Mouse (Mus musculus): Measurements from ENCODE around the gene Gpbar1. TPM values are rescaled to one million over a fixed set of nuclear protein-coding genes. Genes with fewer than 3 reads are reported as not detected.

The Gpbar1 gene
- total RNA-seq, 2 experiments from 2014 or later, result not detected

DNA sequence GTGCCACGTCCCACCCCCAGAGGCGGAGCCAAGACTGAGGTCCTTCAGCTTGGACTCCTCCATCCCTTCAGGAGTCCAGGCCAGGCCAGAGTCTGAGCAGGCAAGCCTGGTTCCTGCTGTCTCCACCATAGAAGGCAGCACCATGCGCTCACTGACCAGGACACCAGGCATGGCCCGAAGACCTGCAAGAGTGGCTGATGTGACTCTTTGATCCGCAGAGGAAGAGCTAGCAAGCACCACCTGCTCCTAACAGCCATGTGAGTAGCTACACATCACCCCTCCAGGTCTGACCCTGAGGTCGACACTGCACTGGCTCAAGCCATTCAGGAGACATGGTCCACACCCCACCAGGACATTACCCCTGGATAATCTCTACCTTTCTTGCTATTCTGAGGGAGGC lies 1.3 kb upstream of the Gpbar1 start:
- no peak for ATAC-seq (replicated peaks; ENCODE audit: low FRiP score, poor library complexity, severe bottlenecking)

DNA sequence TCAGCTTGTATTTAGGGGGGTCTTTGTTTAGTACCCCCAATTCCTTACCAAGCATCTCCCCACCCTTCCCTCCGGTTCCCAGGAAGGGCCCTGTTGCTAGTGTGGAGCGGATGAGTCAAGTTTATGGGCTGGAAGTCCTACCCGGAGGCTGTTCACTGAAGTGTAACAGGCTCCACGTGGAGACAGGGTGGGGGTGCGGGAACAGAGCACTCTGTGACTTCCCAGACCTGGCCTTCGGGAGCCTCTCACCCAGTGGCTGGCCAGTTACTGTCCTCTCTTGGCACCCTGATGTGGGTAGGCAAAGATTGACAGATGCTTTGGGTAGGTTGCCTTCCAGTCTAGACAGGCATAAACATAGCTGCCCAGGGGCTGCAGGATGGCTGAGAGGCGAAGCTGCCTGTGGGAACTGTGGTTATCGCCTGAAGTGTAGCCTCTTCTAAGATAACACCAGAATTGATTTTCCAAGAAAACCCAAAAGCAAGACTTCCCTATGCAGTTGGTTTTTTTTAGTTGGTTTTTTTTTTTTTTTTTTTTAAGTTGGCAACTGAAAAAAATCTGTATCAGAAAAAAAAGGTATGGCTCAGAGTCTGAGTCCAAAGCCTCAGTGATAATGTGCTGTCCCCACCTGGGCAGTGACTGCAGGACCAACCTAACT lies 340 bp upstream of the Gpbar1 start:
- ATAC-seq (replicated peaks; ENCODE audit: low FRiP score, poor library complexity, severe bottlenecking), result no peak

DNA sequence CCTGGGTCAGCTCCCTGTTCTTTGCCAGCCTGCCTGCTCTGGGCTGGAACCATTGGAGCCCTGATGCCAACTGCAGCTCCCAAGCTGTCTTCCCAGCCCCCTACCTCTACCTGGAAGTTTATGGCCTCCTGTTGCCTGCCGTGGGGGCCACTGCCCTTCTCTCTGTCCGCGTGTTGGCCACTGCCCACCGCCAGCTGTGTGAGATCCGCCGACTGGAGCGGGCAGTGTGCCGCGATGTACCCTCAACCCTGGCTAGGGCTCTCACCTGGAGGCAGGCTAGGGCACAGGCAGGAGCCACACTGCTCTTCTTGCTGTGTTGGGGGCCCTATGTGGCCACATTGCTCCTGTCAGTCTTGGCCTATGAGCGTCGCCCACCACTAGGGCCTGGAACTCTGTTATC lies 638 bp downstream of the Gpbar1 start:
- no peak for ATAC-seq (replicated peaks; ENCODE audit: low FRiP score, poor library complexity, severe bottlenecking)

DNA sequence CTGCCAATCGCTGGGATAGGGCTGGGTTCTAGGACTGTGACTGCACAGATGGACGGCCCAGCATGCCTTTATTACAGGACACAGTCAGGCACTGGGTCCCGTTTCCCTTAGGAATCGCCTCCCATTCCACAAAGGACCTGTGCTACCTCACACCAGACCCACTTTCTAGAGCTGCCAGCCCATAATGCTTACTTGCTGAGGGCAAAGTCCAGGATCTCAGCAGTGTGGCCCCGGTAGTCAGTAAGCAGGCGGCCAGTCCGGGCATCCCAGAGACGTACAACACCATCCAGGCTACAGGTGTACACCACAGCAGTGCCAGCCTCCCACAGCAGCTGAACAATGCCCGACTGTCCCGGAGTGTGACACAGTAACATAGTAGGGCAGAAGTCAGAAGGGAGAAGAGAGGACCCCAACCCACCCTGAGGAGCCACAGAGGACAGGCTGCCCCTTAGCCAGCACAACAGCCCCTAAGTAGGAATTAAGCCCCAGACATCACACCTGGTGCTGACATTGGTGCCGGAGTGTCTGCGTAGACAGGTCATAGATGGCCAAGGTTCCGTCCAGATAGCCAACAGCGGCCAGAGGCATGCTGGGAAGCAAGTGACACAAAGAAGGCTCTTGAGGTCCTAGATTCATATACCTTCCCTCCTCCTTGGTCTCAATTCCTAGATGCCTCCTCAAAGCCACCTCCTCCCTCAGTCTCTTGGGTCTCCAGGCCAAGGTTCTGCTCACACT lies 2.4 kb downstream of the Gpbar1 start:
- ATAC-seq (replicated peaks; ENCODE audit: low FRiP score, poor library complexity, severe bottlenecking), result no peak

DNA sequence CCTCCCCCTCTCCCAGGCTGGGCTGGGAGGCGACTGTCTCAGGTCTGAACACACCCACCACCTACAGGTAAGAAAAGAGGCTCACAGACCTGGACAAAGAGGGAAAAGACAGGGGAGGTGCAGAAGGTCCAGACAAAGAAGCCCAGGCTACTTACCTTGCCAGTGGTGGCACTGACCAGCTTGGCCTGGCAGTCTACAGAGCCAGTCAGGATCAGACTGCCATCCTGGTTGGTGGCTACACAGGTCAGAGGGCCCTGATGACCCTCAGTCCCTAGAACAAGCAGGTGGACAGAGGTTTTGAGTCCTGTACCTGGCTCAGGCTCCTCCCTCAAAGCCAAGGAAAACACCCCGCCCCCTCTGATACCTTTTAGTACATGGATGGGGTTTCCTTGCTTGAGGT lies 3.0 kb downstream of the Gpbar1 start:
- no peak for ATAC-seq (replicated peaks; ENCODE audit: low FRiP score, poor library complexity, severe bottlenecking)

DNA sequence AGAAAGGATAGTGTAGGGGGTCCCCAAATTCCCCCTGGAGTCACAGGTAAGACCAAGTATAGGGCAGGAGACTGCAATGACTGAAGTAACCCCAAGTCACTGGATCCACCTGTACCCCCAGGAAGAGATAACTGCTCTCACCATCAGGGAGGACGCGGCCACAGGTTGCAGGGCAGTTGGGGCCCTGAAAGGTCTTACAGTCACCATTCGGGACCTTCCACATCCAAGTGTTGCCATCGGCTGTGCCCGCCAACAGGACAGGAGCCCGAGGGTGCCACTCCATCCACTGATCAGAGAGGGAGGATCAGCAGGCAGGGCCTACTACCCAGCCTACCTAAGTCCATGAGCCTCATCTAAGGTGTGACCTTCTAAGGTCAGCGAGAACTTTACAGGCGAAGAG lies 3.5 kb downstream of the Gpbar1 start:
- no peak for ATAC-seq (replicated peaks; ENCODE audit: low FRiP score, poor library complexity, severe bottlenecking)

DNA sequence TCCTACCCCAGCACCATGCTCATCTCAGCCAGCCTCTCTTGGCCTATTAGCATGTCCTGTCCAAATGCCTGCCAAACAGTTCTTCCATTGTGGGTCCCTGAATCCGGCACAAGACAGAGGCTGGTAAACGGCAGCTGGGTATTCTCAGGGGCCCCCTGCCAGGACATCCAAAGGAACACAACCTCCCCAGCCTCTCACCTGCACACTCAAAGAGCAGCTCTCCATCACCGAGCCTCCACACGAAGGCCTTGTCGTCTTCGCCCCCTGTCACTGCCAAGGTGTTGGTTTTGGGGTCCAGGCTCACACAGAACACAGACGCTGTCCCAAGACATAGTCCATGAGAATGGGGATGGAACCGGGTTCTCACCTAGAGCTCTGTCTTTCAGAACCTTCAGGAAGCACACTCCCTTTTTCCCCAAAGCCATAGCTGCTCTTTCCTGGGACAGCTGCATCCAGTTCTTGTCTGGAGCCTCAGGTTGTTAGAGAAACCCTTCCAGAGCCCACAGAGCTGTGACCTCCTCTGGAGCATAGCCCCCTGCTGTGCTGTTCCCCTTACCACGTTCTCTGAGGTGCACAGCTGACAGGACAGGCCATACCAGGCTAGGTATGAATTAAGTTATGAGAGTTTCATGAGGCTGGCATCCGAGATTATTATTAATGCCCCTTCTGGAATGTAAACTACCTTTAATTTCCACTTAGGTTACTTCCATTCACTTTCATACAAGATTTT lies 4.7 kb downstream of the Gpbar1 start:
- ATAC-seq (replicated peaks; ENCODE audit: low FRiP score, poor library complexity, severe bottlenecking), result no peak

DNA sequence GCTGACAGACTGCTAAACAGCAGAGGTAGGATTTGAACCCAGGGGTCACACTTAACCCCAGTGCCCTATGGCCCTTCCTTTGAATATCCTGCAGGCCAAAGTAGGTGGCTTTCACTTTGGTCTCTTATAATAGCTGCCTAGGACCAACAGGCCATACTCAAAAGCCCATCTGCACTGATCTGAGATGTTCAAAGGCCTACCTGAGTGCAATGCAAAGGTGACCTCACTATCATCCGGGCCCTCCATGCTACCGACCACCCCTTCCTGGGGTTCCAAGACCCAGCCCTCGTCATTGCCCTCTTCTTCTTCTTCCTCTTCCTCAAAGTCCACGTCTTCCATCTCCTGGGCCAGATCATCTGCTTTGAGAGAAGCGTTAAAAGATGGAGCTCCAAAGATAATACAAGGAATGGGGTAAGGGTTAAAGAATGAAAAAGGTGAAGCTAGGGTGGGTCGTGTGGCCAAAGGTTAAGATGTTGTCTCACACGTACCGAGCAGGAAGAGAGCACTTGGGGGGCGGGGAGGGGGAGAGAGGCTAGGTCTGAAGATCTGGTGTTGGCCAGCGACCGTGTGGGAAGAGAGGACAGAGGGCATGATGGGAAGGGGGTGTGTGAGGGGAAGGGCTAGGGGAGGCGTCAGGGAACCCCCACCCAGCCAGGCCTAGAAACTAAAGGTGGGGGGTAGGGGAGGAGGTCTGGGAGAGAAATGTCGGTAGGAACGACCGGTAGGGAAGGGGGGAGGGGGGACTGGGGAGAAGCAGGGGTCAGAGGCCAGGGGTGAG lies 5.5 kb downstream of the Gpbar1 start:
- ATAC-seq (replicated peaks; ENCODE audit: low FRiP score, poor library complexity, severe bottlenecking), result peak; percentile 4

DNA sequence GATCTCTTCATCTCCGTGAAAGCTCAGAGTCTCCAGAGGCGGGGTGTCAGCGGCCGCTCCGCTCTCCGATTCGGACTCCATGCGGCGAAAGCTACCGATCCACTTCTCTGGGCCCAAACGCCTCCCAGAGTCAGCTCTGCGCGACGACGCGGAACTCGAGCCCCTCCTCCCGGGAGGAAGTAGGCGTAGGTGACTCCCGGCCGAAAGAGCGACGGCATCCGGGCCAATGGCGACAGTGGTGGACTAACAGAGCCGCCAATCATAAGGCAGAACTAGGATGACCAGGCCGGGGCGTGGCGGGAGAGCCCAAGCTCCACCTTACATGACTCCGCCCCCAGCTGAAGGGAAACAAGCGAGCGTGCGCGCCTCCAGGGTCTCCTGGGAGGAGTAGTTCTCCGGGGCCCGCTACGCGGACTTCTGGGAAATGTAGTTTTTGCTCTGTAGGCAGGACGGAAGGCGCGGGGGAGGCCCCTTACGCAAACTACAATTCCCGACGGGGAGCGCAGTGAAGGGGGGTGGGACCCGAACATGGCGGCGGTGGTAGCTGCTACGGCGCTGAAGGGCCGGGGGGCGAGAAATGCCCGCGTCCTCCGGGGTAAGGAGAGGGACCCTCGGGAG lies 6.3 kb downstream of the Gpbar1 start, which contains the start of the genes Aamp and Pnkd:
TSS of gene Aamp (minus strand) at position 196 of the 618 bp plus-strand sequence.
TSS of gene Pnkd (plus strand) at position 388 of the 618 bp plus-strand sequence.
- peak; percentile 91 for ATAC-seq (replicated peaks; ENCODE audit: low FRiP score, poor library complexity, severe bottlenecking)

DNA sequence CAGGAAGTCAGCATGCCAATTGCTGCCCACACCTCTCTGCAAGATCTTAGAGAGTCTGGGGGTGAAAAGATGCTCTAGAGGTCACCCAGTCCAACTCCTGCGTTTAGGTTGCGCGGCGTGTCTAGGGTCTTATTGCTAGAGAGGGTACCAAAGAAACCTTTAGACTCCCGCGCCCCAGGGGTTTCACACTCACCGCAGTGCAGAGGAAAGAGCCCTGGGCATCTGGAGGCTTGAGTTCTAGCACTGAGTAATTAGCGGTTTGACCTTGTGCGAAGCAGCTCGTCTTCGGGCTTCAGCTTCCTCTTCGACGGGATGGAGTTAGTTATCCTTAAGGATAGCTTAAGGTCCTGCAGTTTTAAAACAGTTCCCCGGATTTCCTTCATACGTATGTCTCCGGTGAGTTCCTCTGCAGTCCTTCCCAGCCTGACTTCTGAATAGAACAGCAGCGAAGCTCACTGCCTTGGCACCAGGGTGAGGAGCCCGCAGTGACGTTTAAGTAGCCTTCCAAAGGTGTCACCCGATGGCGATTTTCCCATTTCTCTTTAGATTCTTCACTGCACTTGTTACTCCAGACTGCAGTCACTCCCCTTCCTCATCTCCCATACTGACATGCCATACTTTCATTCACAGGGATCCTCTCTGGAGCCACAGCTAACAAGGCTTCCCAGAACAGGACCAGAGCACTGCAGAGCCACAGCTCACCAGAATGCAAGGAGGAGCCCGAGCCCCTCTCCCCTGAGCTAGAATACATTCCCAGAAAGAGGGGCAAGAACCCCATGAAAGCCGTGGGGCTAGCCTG lies 7.1 kb downstream of the Gpbar1 start:
- 0 out of 2 replicates have a peak, but pooled peaks have one; percentile 1 for ATAC-seq (replicated peaks; ENCODE audit: low FRiP score, poor library complexity, severe bottlenecking)

DNA sequence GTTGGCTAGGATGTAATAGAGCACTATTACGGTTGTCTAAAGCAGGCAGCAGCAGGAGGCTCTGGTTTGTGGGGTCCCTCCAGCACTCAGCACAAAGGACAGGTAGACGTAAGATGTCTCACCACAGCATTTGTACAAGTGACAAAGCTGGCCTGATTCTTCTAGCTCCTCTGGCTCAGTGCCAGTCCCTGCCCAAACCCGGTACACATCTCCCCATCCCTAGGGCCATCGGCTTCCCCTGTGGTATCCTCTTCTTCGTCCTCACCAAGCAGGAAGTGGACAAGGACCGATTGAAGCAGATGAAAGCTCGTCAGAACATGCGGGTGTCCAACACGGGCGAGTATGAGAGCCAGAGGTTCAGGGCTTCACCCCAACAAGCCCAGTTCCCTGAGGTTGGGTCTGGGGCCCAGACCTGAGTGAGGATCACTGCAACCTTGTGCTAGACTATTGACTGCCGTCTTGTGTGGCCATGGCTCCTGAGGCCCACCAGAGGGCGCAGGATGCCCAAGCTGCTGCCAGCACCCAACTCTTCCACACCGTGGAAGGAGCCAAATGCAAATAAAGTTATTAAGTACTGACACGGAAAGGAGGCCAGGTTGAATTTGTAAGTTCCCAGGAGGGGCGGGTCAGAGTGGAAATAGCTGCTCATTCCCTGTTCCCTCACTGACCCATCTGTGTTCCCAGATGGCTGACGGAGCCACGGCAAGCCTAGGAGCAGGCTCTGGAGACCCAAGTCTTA lies 8.7 kb downstream of the Gpbar1 start:
- peak; percentile 36; the same call in 1 of the 2 replicates for ATAC-seq (replicated peaks; ENCODE audit: low FRiP score, poor library complexity, severe bottlenecking)

DNA sequence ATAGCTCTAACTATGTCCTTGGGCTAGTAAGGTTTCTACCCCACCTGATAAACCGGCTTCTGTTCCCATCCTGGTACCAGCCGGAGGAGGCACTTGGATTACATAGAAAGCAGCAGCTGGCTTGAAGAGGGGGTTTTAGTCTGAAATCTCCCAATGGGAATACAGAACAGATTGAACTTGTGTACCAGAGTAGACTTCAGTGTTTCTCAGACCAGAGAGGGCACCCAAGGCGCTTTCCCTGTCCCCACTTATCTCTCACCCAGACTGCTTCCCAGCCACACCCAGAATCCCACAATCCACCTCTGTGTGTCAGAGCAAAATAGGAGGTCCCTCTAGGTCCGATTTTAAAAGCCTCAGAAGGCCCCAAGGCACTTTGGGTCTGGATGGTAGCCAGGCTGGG lies 10.0 kb downstream of the Gpbar1 start:
- ATAC-seq (replicated peaks; ENCODE audit: low FRiP score, poor library complexity, severe bottlenecking), result no peak

DNA sequence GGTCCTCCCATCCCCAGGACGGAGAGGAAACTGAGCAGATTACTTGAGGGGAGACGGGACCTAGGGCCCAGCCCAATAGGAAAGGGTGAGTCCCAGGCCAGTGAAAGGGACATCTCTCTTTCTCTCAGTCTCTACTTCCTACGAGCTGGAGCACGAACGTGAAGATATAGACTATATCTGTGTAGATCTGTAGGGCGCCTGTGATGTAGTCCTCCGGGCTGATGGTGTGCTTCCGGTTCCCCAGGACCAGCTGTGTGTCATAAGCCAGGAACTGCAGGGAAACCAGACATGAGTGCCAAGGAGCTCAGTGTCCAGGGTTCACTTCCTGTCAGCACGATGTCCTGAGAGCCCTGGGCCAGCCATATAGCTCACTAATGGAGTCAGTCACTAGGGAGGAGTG lies 10.9 kb downstream of the Gpbar1 start:
- no peak for ATAC-seq (replicated peaks; ENCODE audit: low FRiP score, poor library complexity, severe bottlenecking)

DNA sequence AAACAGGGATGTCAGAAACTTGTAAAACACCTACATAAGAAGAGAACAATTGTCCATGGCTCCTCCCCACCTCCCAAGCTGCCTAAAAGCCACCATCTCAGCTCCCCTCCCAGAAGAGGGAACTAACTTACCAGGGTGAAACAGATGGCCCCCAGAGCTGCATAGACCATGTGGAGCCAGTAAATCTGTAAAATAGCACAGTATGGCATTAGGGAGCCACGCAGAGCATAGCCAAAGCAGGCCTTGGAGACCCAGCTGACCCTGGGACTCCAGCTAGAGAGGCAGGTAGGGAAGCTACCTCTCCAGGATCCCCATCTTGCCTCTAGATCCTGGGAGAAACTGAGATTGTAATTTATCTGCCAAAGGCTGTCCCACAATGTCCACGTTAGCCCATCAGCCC lies 11.4 kb downstream of the Gpbar1 start:
- ATAC-seq (replicated peaks; ENCODE audit: low FRiP score, poor library complexity, severe bottlenecking), result no peak

DNA sequence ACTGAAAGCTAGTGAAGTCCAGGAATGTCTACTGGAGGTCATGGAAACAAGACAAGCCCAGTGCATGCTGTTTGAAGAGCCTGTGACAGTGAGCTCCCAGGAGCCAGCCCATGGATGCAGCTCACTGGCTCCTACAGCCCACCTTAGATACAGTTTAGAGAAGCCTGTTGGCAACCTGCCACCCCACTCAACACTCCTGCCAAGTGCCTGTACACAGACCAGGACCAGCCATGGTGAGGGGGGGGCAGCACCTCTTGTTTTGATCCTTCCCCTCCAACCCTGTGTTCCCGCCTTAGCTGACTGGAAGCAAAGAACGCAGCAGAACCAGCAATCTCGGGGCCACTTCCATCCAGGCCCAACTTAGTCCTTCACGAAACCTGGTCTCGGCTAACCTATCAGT lies 11.8 kb downstream of the Gpbar1 start:
- no peak for ATAC-seq (replicated peaks; ENCODE audit: low FRiP score, poor library complexity, severe bottlenecking)

DNA sequence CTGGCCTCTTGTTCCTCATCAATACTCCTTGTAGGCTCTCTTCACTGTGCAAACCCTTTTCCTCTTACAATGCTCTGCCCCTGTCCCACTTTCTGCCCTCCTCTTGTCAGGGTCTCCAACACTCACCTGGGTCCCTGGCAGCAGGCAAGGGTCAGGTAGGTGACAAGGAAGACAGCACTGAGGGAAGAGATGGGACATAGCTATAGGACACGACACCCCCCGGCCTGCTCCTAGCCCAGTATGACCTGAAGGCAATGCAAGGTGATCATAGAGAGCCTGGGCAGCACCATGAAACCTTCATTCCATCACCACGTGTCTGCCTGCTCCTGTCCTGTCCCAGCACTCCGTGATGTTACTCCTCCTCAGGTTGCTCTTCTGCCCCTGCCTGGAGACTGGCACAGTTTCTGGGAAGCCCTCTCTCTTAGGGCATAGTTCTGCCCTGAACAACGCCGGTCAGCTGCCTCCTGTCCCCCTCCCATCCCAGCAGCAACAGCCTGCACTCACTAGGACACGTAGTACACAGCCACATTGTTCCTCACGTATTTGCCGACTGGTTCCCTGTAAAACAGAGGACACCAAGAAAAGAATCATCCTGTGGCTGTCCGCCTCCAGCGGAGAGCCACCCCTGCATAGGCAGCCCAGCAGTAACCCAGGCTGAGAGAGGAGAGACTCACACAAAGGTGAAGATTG lies 14.1 kb downstream of the Gpbar1 start:
- ATAC-seq (replicated peaks; ENCODE audit: low FRiP score, poor library complexity, severe bottlenecking), result no peak

DNA sequence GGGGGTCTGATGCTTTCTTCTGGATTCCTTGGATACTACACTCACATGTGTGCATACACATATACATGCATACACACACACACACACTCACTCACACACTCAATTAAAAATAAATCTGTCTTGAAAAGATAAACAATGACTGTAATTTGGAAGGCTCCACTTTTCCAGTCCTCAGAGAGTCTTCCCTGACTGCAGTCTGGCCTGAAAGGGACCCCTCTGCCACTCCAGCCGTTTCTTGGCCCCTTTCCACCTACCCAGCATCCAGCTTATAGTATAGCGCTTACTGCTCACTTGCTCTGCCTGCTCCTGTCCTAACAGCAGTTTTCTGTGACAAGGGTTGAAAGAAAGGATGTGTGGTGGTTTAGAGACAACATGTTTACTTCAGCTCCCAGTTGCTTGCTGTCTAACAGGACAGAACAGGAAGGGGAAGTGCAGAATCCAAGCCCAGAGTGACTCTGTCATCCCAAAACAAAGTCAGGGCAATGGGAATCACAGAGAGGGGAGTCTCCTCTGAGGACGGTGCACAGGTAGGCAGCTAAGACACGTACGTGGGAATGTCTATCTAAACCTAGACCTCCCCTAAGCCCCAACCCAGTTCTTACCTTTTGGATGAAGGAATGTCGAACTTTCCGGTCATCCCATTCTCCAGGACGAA lies 15.1 kb downstream of the Gpbar1 start:
- ATAC-seq (replicated peaks; ENCODE audit: low FRiP score, poor library complexity, severe bottlenecking), result no peak

Measured in erythroblast, adult 5-6 weeks (primary cell).